Mouse (Mus musculus) kidney, adult 2 months (tissue): ENCODE results near the gene Atp7b.
A peak's percentile ranks its signal among the peaks of the same experiment; 100 is the strongest.

Experiments used
- CTCF ChIP-seq: fragments of 200-500 bp; conservative IDR thresholded peaks from 2 replicates; pipeline ENCODE4 v1.5.1; 2011; ENCODE audit warnings: low read depth, mild to moderate bottlenecking, control low read depth, low read length, moderate library complexity, mixed read lengths; ENCODE audit not compliant: insufficient read depth, insufficient read length
- POLR2A ChIP-seq: fragments of 200-500 bp; IDR thresholded peaks from one replicate; pipeline ENCODE4 v1.6.1; 2011; ENCODE audit warnings: low read depth, low read length, control low read depth

GRCm38 (mm10) chr8:22028973-22029372 lies 31.1 kb downstream of the Atp7b start:
- TF ChIP-seq POLR2A (no peak), CTCF (peak; percentile 32; the same call in 1 of the 2 replicates)
